Mouse (Mus musculus): ENCODE measurements around the gene Msrb2.

DNA sequence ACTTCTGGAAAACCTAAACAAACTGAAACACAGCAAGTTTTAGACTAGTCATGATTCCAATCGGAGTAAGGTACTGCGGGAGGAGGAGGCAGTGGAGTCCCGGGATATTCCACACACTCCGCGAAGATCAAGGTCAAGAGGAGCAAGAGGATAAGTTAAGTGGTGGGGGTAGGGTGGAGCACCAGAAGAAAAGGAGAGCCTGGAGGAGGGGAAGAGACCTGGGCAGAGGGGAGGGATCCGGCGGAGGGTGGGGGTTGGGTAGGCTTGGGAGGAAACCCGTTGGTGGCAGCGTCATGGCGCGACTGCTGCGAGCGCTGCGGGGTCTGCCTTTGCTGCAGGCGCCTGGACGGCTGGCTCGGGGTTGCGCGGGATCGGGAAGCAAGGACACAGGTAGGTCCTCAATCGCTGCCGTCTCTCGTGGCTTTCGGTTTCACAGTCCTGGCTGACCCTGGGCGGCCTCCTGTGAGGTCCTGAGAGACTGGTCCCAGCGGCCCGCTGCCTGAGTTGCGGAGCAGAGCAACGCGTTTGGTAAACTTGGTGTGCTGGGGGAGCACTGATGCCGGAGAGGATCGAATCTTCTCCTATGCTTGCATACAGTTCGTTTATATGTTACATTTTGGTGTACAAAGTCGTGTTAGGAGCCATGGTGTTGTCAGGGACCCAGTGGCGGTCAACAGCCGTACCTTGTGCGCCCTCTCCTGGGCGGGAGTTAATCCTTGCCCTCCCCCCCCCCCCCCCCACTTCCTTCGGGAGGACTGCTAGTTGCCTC lies at the start of gene Msrb2:
- TF ChIP-seq CTCF (IDR thresholded peaks at IDR 0.05; ENCODE audit: low read depth, low read length) (peak; percentile 74), POLR2A (IDR thresholded peaks at IDR 0.05; ENCODE audit: extremely low read depth, insufficient read depth, low read length) (0 out of 2 replicates have a peak, but pooled peaks have one; percentile 22)
